Mouse (Mus musculus) activated CD4-positive, CD25-positive, alpha-beta regulatory T cell, adult 4 months (primary cell): ENCODE data around the gene Grcc10. TPM values are rescaled to one million over a fixed set of nuclear protein-coding genes. Genes with fewer than 3 reads are reported as not detected.
A peak's percentile ranks its signal among the peaks of the same experiment; 100 is the strongest.

ENCODE experiments used
- ATAC-seq: one replicate; pipeline ENCODE4 v1.8.0; 2017
- polyA plus RNA-seq, 2 experiments: library from polyadenylated mRNA; unstranded; fragments of 100-300 nt; shearing (Covaris generic); gene quantifications; one replicate each; pipeline ENCODE4 v1.2.1; 2017

Grcc10 gene
- polyA plus RNA-seq, result 100 to 1,000 TPM; 529 to 630 TPM

DNA sequence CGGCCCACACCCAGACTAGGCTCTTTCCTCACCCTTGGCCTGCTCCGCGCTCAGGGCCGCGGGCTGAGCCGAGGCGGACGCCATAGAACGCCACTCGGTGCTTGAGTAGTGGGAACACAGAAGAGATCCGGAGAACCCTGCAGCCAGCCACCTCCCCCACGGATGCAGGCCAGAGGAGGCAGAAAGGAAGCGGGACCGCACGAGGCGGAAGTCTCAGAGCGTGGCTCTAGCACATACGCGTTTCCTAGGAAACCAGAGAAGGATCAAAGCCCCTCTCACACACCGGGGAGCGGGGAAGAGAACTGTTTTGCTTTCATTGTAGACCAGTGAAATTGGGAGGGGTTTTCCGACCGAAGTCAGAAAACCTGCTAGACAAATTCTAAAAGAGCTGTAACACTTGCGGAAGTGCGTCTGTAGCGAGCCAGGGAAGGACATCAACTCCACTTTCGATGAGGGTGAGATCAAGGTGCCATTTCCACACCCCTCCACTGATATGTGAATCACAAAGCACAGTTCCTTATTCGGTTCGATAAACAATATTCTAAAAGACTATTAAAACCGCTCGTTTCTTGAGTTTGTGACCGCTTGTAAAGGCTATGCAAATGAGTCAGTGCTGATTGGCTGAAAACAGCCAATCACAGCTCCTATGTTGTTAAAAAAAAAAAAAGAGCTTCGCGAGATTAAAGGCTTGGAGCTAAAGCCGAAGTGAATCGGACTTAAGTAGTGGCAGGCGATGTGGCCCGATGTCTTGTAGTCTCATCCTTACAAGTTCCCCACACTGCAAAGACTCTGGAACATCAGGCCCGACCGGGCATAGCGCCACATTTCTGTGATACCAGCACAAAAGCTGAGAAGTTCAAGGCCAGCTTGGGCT lies at the start of gene Grcc10:
TSS of gene Grcc10 (minus strand) at position 487 of the 874 bp plus-strand sequence.
- ATAC-seq, result peak; percentile 82

DNA sequence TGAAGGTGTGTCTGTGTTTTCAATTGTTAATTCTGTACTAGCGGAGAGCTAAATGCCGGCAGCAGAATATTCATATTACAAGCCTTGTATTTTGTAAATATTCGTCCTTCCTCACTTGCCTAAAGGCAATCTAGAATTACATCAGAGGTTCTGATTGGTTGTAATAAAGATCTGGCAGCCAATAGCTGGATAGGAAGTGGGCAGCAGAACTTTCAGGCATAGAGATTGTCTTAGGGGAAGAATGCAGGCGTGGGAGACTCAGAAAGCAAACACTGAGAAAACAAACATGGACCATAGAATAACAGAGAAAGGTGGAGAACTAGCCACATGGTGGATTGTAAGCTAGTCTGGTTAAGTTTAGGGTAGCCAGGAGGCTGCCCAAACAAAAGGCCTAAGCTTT lies 48.9 kb upstream of the Grcc10 start:
- ATAC-seq, result no peak

DNA sequence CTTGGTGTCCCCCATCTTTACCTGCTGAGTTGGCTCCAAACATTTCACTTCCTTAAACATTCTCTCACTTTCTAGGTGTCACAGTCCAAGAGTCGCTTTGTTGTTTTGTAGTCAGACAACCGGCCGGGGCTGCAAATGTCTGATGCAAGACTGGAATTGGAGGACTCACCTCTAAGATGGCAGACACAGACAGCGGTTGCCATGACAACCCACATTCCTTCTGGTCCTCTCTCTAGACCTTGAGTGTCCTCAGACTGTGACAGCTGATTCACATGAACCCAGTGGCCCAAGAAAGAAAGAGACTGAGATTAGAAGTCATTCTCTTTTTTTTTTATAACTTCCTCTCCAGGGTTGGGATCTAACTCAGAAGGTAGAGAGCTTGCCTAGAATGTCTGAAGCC lies 48.3 kb upstream of the Grcc10 start:
- no peak for ATAC-seq

DNA sequence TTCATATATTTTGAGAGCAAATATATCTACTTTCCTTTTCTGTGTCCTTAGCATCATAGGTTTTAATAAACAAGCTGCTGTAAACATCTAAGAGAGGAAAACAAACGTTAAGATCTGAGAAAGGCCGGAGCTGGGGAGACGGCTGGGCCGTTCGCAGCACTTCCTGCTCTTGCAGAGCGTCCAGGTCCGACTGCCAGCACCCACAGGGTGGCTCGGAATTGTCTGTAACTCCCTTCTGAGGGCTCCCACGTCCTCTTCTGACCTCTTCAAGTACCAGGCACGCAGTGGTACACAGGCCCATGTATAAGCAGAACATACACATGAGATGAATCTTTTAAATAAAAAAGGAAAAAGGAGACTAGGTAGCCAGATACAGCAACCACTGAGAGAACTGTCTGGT lies 46.5 kb upstream of the Grcc10 start:
- ATAC-seq, result no peak

DNA sequence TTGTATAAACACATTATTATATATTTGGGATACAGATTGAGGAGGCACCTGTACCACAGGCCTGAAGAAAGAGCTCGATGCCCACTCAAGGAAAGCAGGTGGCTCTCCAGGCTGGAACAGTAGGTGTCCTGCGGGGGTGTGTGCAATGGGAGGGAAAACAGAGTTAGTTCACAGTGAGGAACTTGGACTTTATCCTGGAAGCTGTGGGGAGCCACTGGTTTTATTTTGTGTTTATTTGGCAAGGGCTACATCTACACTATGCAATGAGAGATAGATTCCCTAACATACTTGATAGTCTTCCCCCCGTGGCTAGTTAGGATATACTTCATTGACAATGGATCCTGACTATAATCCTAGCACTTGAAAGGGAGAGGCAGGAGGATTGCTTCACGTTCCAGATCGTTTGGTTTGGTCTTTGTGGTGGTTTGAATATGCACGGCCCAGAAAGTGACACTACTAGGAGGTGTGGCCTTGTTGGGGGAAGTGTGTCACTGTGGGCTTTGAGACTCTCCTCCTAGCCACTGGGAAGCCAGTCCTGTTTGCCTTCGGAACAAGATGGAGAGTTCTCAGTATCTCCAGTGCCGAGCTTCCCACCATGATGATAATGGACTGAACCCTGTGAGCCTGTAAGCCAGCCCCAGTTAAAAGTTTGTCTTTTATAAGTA lies 45.7 kb upstream of the Grcc10 start:
- no peak for ATAC-seq

DNA sequence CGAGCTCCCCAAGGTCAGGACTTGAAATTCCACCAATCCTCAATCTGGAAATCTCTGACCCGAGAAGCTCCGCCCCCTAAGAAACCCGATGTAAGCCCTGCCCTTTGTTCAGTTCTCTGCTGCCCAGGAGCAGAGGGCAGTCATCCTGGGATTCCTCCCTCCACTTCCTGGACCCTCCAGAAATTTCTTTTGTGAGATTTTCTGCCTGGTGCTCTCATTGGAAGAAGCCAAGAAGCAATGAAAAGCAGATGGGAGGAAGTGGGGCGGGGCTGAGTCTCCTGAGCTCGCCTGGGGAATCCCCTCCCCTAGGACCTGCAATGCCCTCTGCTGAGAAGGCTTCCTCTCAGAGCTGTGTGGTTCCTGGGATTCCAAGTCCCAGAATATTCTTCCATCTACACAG lies 41.3 kb upstream of the Grcc10 start:
- peak; percentile 63 for ATAC-seq

DNA sequence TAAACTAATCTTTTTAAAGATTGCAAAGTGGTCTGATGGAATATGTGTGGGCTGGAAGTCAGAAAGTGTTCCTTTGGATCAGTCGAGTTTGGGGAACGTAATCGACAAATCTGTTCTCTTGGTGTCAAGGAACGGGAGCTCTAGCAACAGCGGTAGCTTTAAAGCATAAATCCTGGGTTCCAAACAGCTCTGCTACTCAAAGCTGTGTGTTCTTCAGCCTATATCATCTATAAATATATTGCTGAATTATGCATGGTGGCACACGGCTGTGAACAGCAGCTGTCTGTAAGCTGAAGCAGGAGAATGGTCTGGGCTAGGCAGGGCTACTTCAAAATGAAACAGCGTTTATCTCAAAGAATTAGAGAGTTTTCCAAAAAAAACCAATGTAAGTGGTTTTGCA lies 39.7 kb upstream of the Grcc10 start:
- no peak for ATAC-seq

DNA sequence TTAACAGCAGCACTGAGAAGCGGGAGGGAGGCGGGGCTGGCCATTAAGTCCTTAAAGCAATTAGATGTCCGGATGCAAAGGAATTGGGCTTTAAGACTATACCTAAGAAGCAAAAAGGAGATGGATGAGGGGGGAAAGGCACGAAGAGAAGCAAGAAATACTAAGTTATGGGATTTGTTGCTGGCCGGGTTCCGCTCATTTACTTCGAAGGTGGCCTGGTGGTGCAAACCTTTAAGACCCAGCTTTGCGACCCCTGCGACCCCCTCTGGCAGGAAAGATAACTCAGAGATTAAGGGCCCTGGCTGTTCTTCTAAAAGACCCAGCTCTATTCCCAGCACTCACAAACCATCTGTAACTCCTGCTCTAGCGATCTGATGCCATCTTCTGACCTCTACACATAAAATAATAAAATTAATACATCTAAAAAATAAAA lies 38.8 kb upstream of the Grcc10 start:
- ATAC-seq, result peak; percentile 23

DNA sequence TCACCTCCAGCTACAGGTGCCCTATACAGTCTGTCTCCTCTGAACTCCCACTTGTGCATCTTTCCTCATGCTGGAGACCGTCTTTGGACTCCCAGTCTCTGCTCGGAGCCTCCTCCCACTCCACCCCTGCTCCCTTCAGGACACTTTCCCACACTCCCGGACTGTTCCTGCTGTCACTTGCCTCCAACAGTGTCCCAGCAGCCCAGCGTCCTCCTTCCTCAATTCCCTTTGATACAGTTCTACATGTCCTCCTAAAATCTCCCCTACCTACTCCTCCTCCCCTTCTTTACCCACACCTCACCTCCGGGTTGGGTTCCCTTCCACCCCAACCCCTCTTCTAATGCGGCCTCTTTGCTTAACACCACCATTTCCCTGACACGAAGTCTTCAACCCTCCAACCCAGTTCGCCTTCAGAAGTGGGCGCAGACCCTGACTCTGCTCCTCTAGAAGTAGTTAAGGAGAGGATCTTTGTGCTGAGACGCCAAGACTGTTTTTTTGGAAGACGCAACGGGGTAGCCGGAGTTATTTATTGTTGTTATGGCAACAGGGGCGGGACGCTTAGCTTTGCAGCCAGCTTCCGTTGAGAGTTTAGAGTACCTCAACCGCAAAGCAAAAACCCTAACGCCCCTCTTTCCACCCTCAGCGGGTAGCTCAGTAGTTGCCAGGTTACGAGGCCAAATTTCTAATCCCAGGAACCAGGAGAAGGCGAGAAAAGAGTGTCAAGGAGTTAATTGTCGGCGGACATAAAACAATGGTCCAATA lies 38.2 kb upstream of the Grcc10 start, which contains the start of gene Lrrc23:
TSS of gene Lrrc23 (minus strand) at position 506 of the 762 bp plus-strand sequence.
- peak; percentile 92 for ATAC-seq

DNA sequence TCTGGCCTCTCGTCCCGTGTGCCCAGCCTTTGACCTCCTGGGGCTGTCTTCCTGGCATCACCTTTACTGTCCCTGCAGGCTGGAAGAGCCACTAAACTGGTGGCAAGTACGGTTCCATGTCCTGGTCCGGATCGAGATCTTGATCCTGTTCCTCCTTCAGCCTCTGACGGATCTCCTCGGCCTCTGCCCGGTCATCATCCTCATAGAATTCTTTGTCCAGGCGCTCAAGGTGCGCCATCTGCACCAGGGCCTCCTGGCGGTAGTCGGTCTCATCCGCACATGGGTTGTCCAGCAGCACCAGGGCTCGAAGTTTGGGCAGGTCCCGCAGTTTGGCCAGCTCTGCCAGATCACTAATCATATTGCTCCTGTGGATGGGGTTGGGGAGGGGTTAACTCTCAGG lies 29.3 kb upstream of the Grcc10 start:
- ATAC-seq, result no peak

DNA sequence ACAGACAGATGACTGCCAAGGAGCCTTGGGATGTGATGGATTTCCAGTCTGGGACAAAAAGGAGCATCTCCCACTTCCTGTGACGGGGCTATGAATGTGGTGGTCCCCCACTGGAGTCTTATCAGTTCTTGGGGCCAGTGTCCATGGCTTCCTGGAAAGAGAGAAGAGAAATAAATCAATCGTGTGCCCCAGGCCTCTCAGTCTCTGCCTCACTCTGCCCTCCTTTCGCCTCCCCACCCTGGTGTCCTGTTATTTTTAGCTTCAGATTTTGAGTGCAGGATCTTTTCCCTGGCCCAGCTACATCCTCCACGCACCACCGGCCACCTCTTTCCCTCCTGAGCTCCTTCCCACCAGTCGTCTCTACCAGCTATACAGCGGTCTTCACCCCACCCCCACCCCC lies 28.8 kb upstream of the Grcc10 start:
- ATAC-seq, result no peak

DNA sequence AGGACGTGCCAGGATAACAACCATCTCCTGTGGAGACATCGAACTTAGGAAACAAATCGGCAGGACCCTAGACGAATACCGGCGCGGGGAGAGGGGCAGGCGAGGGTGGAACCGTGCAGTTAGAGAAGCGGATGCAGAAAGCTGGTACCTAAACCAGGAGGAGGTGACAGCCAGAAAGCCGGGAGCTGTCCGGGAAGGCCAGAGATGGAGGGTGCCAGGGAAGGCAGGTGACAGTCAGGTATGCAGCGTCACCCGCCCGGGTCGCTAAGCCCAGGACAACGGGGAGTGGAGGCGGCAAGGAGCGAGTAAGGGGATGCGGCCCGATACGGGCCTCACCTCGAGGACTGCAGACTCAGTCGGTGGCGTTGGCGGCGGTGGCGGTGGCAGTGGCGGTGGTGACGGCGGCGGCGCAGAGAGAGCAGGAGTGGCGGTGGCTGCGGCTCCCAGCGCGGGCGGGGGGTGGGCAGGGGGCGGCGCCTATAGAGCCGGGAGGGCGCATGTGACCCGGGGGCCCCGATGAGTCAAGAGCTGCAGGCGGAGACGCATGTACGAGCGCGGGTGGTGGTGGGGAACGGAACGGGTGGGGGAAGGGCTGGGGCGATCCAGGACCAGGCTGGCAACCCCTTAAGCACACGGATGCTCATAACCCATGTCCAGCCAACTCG lies 28.1 kb upstream of the Grcc10 start, which contains the start of gene Eno2:
TSS of gene Eno2 (minus strand) at position 573 of the 665 bp plus-strand sequence.
- ATAC-seq, result peak; percentile 60

DNA sequence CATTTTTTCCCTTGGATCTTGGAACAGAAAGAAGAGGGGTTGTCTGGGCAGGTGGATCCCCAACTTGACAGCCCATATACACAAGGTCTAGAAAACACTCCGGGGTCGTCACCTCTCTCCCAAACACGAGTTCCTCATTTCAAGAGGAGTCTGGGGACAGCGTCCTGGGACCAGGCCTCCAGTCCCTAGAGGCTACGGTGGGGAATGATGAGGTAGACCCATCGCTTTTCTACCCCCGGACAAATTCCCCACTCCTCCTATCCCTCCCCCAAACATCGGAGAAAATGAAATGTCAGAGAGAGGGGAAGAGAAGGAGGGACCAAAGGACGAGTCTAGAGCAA lies 27.5 kb upstream of the Grcc10 start:
- ATAC-seq, result peak; percentile 12

DNA sequence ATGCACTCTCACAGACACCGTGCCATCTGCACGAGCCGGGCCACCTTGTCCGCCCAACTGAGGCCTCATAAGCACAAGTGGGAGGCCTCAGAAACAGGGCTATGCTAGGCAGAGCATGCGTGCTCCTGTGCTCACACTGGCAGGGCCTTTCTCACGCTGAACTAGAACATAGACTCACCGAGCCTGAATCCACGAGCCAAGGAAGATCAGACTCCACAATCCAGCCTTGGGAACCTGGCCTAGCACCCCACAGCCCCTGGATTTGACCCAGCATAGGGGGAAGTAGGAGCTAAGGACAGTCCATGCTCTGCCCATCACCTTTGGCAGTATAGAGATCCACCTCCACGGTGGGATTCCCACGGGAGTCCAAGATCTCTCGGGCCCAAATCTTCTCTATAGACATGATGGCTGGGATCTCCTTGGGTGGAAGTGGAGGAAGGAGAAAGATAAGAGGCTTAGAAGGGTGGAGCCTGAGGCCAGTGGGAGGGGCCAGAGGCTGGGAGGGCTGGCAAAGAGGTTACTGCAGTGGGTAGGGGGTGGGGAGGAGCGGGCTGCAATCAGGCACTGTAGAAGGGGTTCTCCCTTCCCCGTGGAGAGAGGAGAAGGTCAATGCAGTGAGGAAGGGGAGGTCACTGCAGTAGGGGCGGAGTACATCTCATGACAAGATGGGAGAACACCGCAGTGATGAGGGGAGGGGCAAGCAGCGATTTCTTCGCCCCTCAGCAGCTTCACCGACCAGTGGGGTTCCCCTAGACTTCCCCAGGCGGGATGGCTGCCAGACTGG lies 26.9 kb upstream of the Grcc10 start:
- peak; percentile 11 for ATAC-seq

DNA sequence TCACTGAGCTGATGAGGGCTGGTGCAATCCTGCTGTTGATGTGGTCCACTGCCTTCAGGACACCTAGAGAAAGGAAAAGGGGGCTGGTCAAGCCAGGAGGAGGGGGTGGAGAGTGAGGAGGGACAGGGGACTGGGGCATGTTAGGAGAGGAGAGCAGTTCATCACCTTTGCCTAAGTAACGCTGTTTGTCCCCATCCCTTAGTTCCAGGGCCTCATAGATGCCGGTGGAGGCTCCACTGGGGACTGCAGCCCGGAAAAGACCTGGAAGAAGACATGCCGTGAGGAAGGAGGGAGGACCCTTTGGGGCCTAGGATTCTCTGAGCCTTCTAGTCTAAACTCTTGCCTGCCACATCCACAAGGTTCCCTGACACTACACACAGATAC lies 26.4 kb upstream of the Grcc10 start:
- ATAC-seq, result no peak

DNA sequence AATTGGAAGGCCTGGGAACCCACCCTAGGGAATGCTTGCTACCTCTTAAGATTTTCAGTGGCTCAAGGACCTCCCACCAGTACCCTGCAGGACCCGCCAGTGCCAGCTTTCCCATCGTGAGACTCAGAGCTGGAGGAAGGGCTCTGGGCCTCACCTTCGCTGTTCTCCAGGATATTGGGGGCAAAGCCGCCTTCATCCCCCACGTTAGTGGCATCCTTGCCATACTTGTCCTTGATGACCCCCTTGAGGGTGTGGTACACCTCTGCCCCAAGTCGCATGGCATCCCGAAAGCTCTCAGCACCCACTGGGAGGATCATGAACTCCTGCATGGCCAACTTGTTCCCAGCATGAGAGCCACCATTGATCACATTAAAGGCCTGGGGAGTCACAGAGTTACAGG lies 24.8 kb upstream of the Grcc10 start:
- ATAC-seq, result no peak

DNA sequence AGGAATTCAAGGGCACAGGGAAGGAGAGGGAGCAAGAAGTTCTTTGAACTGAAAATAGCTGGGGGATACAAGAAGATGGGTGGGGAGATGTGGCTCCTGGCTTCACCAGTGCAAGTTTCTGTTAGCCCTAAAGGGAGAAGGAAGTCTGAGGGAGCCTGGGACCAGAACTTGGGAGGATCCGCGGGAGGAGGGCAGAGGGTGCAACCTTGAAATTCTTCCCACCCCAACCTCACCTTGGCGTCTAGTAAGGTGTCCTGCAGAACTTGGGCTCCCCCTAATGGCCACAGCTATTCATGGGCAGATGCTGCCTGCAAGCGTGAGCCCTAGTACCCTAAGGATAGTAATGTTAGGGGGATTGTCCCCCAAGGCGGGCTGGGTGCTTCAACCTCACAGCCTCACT lies 18.1 kb upstream of the Grcc10 start:
- ATAC-seq, result peak; percentile 61

DNA sequence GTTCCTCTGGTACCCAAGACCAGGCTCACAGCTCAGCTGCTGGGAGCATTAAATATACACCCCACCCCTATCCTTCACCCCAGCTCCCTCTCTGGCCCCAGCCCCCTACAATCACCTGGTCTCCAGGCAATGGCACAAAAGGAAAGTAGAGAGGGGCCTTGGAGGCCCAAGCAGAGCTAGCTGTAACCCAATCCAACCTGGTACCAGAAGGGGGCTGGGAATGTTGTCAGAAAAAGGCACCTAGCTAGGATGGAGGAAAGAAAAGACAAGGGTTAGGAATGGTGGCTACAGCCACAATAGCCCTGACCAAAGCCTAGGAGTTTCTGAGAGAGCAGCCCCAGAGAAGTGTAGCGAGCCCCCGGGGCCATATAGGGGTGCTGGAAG lies 17.7 kb upstream of the Grcc10 start:
- no peak for ATAC-seq

DNA sequence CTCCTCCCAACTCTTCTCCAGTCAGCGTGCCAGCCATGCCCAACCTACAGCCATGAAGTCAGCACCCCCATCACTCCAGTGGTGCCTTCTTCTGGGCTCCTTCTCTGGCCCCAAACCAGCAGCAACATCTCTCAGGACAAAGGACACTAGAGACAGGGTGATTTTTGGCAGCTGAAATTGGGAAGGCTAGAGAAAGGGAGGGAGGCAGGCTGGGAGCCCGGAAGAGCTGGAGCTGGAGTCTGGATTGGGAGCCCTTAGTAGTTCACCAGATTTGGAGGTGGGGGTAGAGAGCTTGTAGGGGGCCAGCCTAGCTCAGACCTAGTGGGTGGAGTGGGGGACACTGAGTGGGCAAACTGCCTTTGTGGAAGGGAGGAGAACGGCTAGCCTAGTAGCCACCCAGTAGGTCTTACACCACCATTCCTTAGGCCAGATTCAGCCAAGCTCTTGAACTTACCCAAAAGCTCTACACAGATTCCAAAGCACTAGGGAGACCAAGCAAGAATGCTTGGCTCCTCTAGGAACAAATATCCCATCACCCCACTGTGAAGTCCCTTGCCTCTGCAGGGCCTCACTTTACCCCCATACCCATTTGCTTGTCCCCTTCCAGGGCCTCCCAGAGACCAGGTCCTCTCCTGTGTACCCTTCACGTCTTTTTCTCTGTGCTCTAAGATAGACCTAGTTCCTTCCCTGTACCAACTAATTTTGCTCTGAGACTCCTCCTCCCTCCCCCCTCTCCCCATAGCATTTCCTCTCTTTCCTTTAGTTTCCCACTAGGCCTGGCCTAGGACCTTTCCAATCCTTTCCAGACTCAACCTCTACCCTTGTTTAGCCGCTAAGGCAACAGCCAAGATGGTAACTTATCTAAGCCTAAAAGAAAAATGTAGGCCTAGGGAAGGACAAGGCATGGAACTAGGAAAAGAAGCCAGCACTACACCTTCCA lies 17.0 kb upstream of the Grcc10 start:
- no peak for ATAC-seq

DNA sequence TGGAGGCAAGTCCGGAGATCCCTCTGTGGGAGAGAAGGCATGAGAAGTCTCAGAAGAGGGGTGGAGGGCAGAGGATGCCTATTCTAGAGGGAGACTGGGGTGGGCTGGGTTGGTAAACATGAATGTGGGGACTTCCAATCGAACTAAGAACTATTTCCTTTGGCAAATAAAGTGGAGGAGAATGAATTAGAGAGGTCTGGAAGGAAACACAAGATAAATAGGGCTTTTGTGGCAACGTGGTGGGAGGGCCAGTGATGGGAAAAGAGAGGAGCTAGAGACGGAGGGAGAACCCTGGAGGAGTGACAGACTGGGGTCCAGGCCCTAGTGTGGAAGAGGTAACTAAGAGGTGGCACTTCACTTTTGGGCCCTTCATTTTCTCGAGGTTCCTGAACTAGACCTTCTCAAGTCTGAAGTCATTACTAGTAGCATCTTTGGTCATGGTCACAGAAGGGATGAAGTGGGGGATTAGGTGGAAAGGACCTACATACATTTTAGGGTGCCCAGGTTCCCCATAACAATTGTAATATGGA lies 16.2 kb upstream of the Grcc10 start:
- no peak for ATAC-seq
